Mouse (Mus musculus): ENCODE data around the gene Kif18b.

- TF ChIP-seq POLR2AphosphoS2 (IDR thresholded peaks at IDR 0.05; ENCODE audit: insufficient read length, low read depth): no peak
- TF ChIP-seq POLR2A (IDR thresholded peaks at IDR 0.05; ENCODE audit: insufficient read length, low read depth): no peak
- no peak for TF ChIP-seq E2F4 (IDR thresholded peaks at IDR 0.05; ENCODE audit: insufficient read depth)
- no peak for TF ChIP-seq TCF12 (IDR thresholded peaks at IDR 0.05; ENCODE audit: insufficient read depth, poor library complexity, severe bottlenecking)
- TF ChIP-seq MAX (IDR thresholded peaks at IDR 0.05; ENCODE audit: low read depth): no peak
- TF ChIP-seq REST (IDR thresholded peaks at IDR 0.05; ENCODE audit: insufficient read depth, insufficient read length): no peak
Observed at GRCm38 (mm10) chr11:102911376-102911775, 13.5 kb downstream of the Kif18b start.
